Mouse (Mus musculus): ENCODE measurements around the gene Bdnf. TPM values are rescaled to one million over a fixed set of nuclear protein-coding genes. Genes with fewer than 3 reads are reported as not detected.

The Bdnf gene
- total and polyA plus RNA-seq, 3 experiments = 0.05 TPM; not detected in 2

DNA sequence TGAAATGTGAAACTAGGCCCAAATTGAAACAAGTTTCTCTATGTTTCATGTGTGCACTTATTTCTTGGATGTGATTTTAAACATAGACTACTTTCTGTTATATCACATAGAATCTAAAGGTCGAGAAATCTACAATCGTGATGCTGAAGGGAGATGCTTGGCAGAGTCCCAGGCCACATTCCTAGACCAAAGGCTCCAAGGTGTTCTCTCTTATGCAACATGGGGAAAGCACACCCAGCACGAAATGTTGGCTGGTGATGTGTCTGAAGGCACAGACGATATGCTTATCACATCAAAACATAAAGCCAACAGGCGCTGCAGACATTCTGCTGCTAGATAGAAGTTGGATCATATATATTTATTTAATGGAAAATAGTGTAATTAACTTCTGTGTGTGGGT, 25.8 kb downstream of the Bdnf start:
- no peaks in the 10 kb centered on the region for H3K4me1 ChIP-seq (ENCODE audit: insufficient read depth, low read depth, low read length)
- H3K9me3 ChIP-seq (replicated peaks) = no peaks in the 10 kb centered on the region
- DNase-seq (ENCODE audit: low spot score) (no peak), ATAC-seq (ENCODE audit: extremely low read depth, insufficient number of reproducible peaks, low FRiP score, poor library complexity, severe bottlenecking) (no peak)
- H3K36me3 ChIP-seq (replicated peaks) = no peaks in the 10 kb centered on the region
- no peaks in the 10 kb centered on the region for H3K27me3 ChIP-seq (ENCODE audit: insufficient read depth, low read length)
- TF ChIP-seq TAL1 (conservative IDR thresholded peaks at IDR 0.05; ENCODE audit: low read depth, low read length) (no peak), GATA1 (IDR thresholded peaks at IDR 0.05; ENCODE audit: borderline replicate concordance, low read length) (no peak), GATA2 (IDR thresholded peaks at IDR 0.05; ENCODE audit: borderline replicate concordance, low read depth, low read length) (no peak), CTCF (IDR thresholded peaks at IDR 0.05; ENCODE audit: low read depth, low read length) (no peak), POLR2AphosphoS5 (IDR thresholded peaks at IDR 0.05; ENCODE audit: insufficient replicate concordance, low read depth, low read length) (no peak)
- no peak overlapping the region for H3K4me3 ChIP-seq (ENCODE audit: low read depth, low read length)

DNA sequence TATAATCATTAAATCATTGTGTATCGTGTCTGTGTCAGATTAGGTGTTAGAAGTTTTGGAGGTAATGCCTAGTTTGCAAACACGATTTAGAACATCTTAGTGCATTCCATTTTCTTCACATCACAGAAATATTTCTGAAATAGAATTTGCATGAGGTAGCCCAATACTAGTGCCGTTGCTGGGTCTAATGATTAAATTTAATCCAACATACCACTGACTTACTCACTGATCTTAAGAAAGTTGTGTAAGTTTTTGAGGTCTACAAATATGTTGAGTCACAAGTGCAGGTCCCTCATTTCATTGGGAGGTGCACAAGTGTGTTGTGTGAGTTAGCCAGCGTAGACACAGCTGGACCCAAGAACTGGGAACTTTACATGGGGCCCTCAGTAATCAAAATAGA, 29.1 kb downstream of the Bdnf start:
- no peaks in the 10 kb centered on the region for H3K9me3 ChIP-seq (replicated peaks)
- H3K4me1 ChIP-seq (ENCODE audit: insufficient read depth, low read depth, low read length) = no peaks in the 10 kb centered on the region
- TF ChIP-seq CTCF (IDR thresholded peaks at IDR 0.05; ENCODE audit: low read depth, low read length) (no peak), GATA2 (IDR thresholded peaks at IDR 0.05; ENCODE audit: borderline replicate concordance, low read depth, low read length) (no peak), GATA1 (IDR thresholded peaks at IDR 0.05; ENCODE audit: borderline replicate concordance, low read length) (no peak), TAL1 (conservative IDR thresholded peaks at IDR 0.05; ENCODE audit: low read depth, low read length) (no peak), POLR2AphosphoS5 (IDR thresholded peaks at IDR 0.05; ENCODE audit: insufficient replicate concordance, low read depth, low read length) (no peak)
- ATAC-seq (ENCODE audit: extremely low read depth, insufficient number of reproducible peaks, low FRiP score, poor library complexity, severe bottlenecking) (no peak), DNase-seq (ENCODE audit: low spot score) (no peak)
- no peaks in the 10 kb centered on the region for H3K27me3 ChIP-seq (ENCODE audit: insufficient read depth, low read length)
- no peak overlapping the region for H3K4me3 ChIP-seq (ENCODE audit: low read depth, low read length)
- H3K36me3 ChIP-seq (replicated peaks) = no peaks in the 10 kb centered on the region

- H3K27me3 ChIP-seq (ENCODE audit: insufficient read depth, low read length) = no peaks in the 10 kb centered on the region
- H3K4me3 ChIP-seq (ENCODE audit: low read depth, low read length) = no peak overlapping the region
- DNase-seq (ENCODE audit: low spot score) (no peak), ATAC-seq (ENCODE audit: extremely low read depth, insufficient number of reproducible peaks, low FRiP score, poor library complexity, severe bottlenecking) (no peak)
- H3K9me3 ChIP-seq (replicated peaks) = no peaks in the 10 kb centered on the region
- no peaks in the 10 kb centered on the region for H3K4me1 ChIP-seq (ENCODE audit: insufficient read depth, low read depth, low read length)
- H3K36me3 ChIP-seq (replicated peaks) = no peaks in the 10 kb centered on the region
- TF ChIP-seq POLR2AphosphoS5 (IDR thresholded peaks at IDR 0.05; ENCODE audit: insufficient replicate concordance, low read depth, low read length) (no peak), GATA2 (IDR thresholded peaks at IDR 0.05; ENCODE audit: borderline replicate concordance, low read depth, low read length) (no peak), GATA1 (IDR thresholded peaks at IDR 0.05; ENCODE audit: borderline replicate concordance, low read length) (no peak), TAL1 (conservative IDR thresholded peaks at IDR 0.05; ENCODE audit: low read depth, low read length) (no peak), CTCF (IDR thresholded peaks at IDR 0.05; ENCODE audit: low read depth, low read length) (no peak)
Observed at GRCm38 (mm10) chr2:109704053-109704452, 29.6 kb downstream of the Bdnf start.

- DNase-seq (ENCODE audit: low spot score) (no peak), ATAC-seq (ENCODE audit: extremely low read depth, insufficient number of reproducible peaks, low FRiP score, poor library complexity, severe bottlenecking) (no peak)
- no peaks in the 10 kb centered on the region for H3K4me1 ChIP-seq (ENCODE audit: insufficient read depth, low read depth, low read length)
- H3K4me3 ChIP-seq (ENCODE audit: low read depth, low read length) = no peak overlapping the region
- H3K36me3 ChIP-seq (replicated peaks) = no peaks in the 10 kb centered on the region
- no peaks in the 10 kb centered on the region for H3K9me3 ChIP-seq (replicated peaks)
- H3K27me3 ChIP-seq (ENCODE audit: insufficient read depth, low read length) = no peaks in the 10 kb centered on the region
- TF ChIP-seq GATA1 (IDR thresholded peaks at IDR 0.05; ENCODE audit: borderline replicate concordance, low read length) (no peak), CTCF (IDR thresholded peaks at IDR 0.05; ENCODE audit: low read depth, low read length) (no peak)
Observed at GRCm38 (mm10) chr2:109706524-109706923, 32.0 kb downstream of the Bdnf start.

GRCm38 (mm10) chr2:109709346-109709745, 34.8 kb downstream of the Bdnf start:
- H3K4me3 ChIP-seq (ENCODE audit: low read depth, low read length) = no peak overlapping the region
- H3K9me3 ChIP-seq (replicated peaks) = no peaks in the 10 kb centered on the region
- TF ChIP-seq TAL1 (conservative IDR thresholded peaks at IDR 0.05; ENCODE audit: low read depth, low read length) = no peak
- no peak for TF ChIP-seq CTCF (IDR thresholded peaks at IDR 0.05; ENCODE audit: low read depth, low read length)
- TF ChIP-seq GATA1 (IDR thresholded peaks at IDR 0.05; ENCODE audit: borderline replicate concordance, low read length) = no peak
- TF ChIP-seq GATA2 (IDR thresholded peaks at IDR 0.05; ENCODE audit: borderline replicate concordance, low read depth, low read length) = no peak
- TF ChIP-seq POLR2AphosphoS5 (IDR thresholded peaks at IDR 0.05; ENCODE audit: insufficient replicate concordance, low read depth, low read length) = no peak
- DNase-seq (ENCODE audit: low spot score) = no peak
- H3K4me1 ChIP-seq (ENCODE audit: insufficient read depth, low read depth, low read length) = no peaks in the 10 kb centered on the region
- no peaks in the 10 kb centered on the region for H3K27me3 ChIP-seq (ENCODE audit: insufficient read depth, low read length)
- no peaks in the 10 kb centered on the region for H3K36me3 ChIP-seq (replicated peaks)
- ATAC-seq (ENCODE audit: extremely low read depth, insufficient number of reproducible peaks, low FRiP score, poor library complexity, severe bottlenecking) = no peak

- Histone ChIP-seq H3K4me3 (ENCODE audit: low read depth, low read length) (no peak overlapping the region), H3K4me1 (ENCODE audit: insufficient read depth, low read depth, low read length) (no peaks in the 10 kb centered on the region), H3K9me3 (replicated peaks) (no peaks in the 10 kb centered on the region), H3K27me3 (ENCODE audit: insufficient read depth, low read length) (no peaks in the 10 kb centered on the region), H3K36me3 (replicated peaks) (no peaks in the 10 kb centered on the region)
- no peak for DNase-seq (ENCODE audit: low spot score)
- TF ChIP-seq POLR2AphosphoS5 (IDR thresholded peaks at IDR 0.05; ENCODE audit: insufficient replicate concordance, low read depth, low read length) (no peak), GATA1 (IDR thresholded peaks at IDR 0.05; ENCODE audit: borderline replicate concordance, low read length) (no peak), TAL1 (conservative IDR thresholded peaks at IDR 0.05; ENCODE audit: low read depth, low read length) (no peak), GATA2 (IDR thresholded peaks at IDR 0.05; ENCODE audit: borderline replicate concordance, low read depth, low read length) (no peak), CTCF (IDR thresholded peaks at IDR 0.05; ENCODE audit: low read depth, low read length) (no peak)
- no peak for ATAC-seq (ENCODE audit: extremely low read depth, insufficient number of reproducible peaks, low FRiP score, poor library complexity, severe bottlenecking)
Observed at GRCm38 (mm10) chr2:109711049-109711448, 36.5 kb downstream of the Bdnf start.

- Histone ChIP-seq H3K4me1 (ENCODE audit: insufficient read depth, low read depth, low read length) (no peaks in the 10 kb centered on the region), H3K27me3 (ENCODE audit: insufficient read depth, low read length) (no peaks in the 10 kb centered on the region), H3K36me3 (replicated peaks) (no peaks in the 10 kb centered on the region), H3K4me3 (ENCODE audit: low read depth, low read length) (no peak overlapping the region), H3K9me3 (replicated peaks) (no peaks in the 10 kb centered on the region)
- TF ChIP-seq TAL1 (conservative IDR thresholded peaks at IDR 0.05; ENCODE audit: low read depth, low read length) = no peak
- no peak for DNase-seq (ENCODE audit: low spot score)
- ATAC-seq (ENCODE audit: extremely low read depth, insufficient number of reproducible peaks, low FRiP score, poor library complexity, severe bottlenecking) = no peak
Observed at GRCm38 (mm10) chr2:109725261-109725660, 50.8 kb downstream of the Bdnf start.
